Mouse (Mus musculus): ENCODE results near the gene Ehf. TPM values are rescaled to one million over a fixed set of nuclear protein-coding genes. Genes with fewer than 3 reads are reported as not detected.

The Ehf gene
- polyA plus RNA-seq, 1 experiment from 2014 or later = 0.33 TPM

GRCm38 (mm10) chr2:103215801-103216200 lies 87.3 kb downstream of the Ehf start:
- no peaks in the 10 kb centered on the region for H3K4me1 ChIP-seq (ENCODE audit: control insufficient read depth, insufficient read depth, low read length)
- no peak for ATAC-seq (replicated peaks; ENCODE audit: insufficient number of reproducible peaks, low FRiP score, low TSS enrichment)
- H3K4me2 ChIP-seq = no peak overlapping the region
- H3K27me3 ChIP-seq (ENCODE audit: control insufficient read depth, insufficient read depth, low read length) = no peaks in the 10 kb centered on the region
- 88% methylated on average over 4 of the region's 4 CpGs for WGBS (ENCODE audit: insufficient replicate concordance)
- H3K9ac ChIP-seq (ENCODE audit: low read depth, low read length) = no peak overlapping the region
- no peaks in the 10 kb centered on the region for H3K36me3 ChIP-seq (ENCODE audit: control insufficient read depth, insufficient read depth, low read length)
- H3K4me3 ChIP-seq (ENCODE audit: low read depth, low read length) = no peak overlapping the region
- no peaks in the 10 kb centered on the region for H3K9me3 ChIP-seq (replicated peaks; ENCODE audit: control insufficient read depth, low read length)
- no peak overlapping the region for H3K27ac ChIP-seq (ENCODE audit: low read depth, low read length)

GRCm38 (mm10) chr2:103214861-103215260 lies 88.2 kb downstream of the Ehf start:
- no peak for ATAC-seq (replicated peaks; ENCODE audit: insufficient number of reproducible peaks, low FRiP score, low TSS enrichment)
- Histone ChIP-seq H3K9ac (ENCODE audit: low read depth, low read length) (no peak overlapping the region), H3K27ac (ENCODE audit: low read depth, low read length) (no peak overlapping the region), H3K27me3 (ENCODE audit: control insufficient read depth, insufficient read depth, low read length) (no peaks in the 10 kb centered on the region), H3K4me1 (ENCODE audit: control insufficient read depth, insufficient read depth, low read length) (no peaks in the 10 kb centered on the region), H3K4me2 (no peak overlapping the region), H3K9me3 (replicated peaks; ENCODE audit: control insufficient read depth, low read length) (no peaks in the 10 kb centered on the region), H3K4me3 (ENCODE audit: low read depth, low read length) (no peak overlapping the region), H3K36me3 (ENCODE audit: control insufficient read depth, insufficient read depth, low read length) (no peaks in the 10 kb centered on the region)
- WGBS (ENCODE audit: insufficient replicate concordance) = 75% methylated on average over 8 of the region's 8 CpGs

- H3K36me3 ChIP-seq (ENCODE audit: control insufficient read depth, insufficient read depth, low read length) = no peaks in the 10 kb centered on the region
- H3K27ac ChIP-seq (ENCODE audit: low read depth, low read length) = no peak overlapping the region
- no peak overlapping the region for H3K4me2 ChIP-seq
- 83% methylated on average over 1 of the region's 1 CpGs for WGBS (ENCODE audit: insufficient replicate concordance)
- H3K4me1 ChIP-seq (ENCODE audit: control insufficient read depth, insufficient read depth, low read length) = no peaks in the 10 kb centered on the region
- H3K9me3 ChIP-seq (replicated peaks; ENCODE audit: control insufficient read depth, low read length) = no peaks in the 10 kb centered on the region
- no peak overlapping the region for H3K4me3 ChIP-seq (ENCODE audit: low read depth, low read length)
- H3K9ac ChIP-seq (ENCODE audit: low read depth, low read length) = no peak overlapping the region
- no peak for ATAC-seq (replicated peaks; ENCODE audit: insufficient number of reproducible peaks, low FRiP score, low TSS enrichment)
- no peaks in the 10 kb centered on the region for H3K27me3 ChIP-seq (ENCODE audit: control insufficient read depth, insufficient read depth, low read length)
Measured at GRCm38 (mm10) chr2:103213547-103213946, 89.5 kb downstream of the Ehf start.

Other genes starting within 250 kb of the Ehf start
- gene Pdhx, start 229.8 kb downstream of the Ehf start, polyA plus RNA-seq (2014; fragmentation: Nextera tagmentation; extraction: Ambion mirVana) = 51.0 and 59.7 TPM in 2 replicates
- 69.4 and 70.2 TPM in 2 replicates for gene Apip, start 229.6 kb downstream of the Ehf start, polyA plus RNA-seq (2014; fragmentation: Nextera tagmentation; extraction: Ambion mirVana)
- not detected in 2 replicates for gene Elf5, start 108.4 kb upstream of the Ehf start, polyA plus RNA-seq (2014; fragmentation: Nextera tagmentation; extraction: Ambion mirVana)
- gene Cat, start 181.9 kb upstream of the Ehf start, polyA plus RNA-seq (2014; fragmentation: Nextera tagmentation; extraction: Ambion mirVana) = 94.5 and 101 TPM in 2 replicates